Mouse (Mus musculus): ENCODE data around the gene Dazap2. TPM values are rescaled to one million over a fixed set of nuclear protein-coding genes. Genes with fewer than 3 reads are reported as not detected.
A peak's percentile ranks its signal among the peaks of the same experiment; 100 is the strongest.

Dazap2 gene
- polyA plus RNA-seq, 1 experiment from 2014 or later, result 209 TPM

DNA sequence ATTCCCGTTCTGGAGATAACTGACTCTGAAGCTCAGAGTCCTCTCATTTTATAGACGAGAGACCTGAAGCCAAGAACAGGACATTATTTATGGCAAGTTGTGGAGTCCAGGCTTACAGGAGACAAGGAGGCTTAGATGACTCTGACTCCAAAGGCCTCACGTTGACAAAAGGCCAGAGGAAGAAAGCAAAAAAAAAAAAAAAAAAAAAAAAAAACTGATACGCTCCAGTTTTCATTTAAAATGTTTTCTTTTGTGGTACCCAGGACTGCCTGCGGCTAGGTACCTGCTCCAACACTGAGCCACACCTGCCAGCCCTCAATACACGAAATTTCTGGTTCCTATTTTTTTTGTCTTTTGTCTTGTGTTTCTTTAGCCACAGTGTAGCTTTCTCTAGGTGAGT lies 52.3 kb downstream of the Dazap2 start:
- peaks cover 21% of the 10 kb centered on the region for H3K4me1 ChIP-seq
- H3K4me2 ChIP-seq, result no peak overlapping the region
- WGBS, result 45% methylated on average over 6 of the region's 6 CpGs
- H3K9ac ChIP-seq, result no peak overlapping the region
- H3K9me3 ChIP-seq, result no peaks in the 10 kb centered on the region
- no peaks in the 10 kb centered on the region for H3K27me3 ChIP-seq
- H3K4me3 ChIP-seq, result no peak overlapping the region
- no peak overlapping the region for H3K27ac ChIP-seq
- no peaks in the 10 kb centered on the region for H3K36me3 ChIP-seq
- no peak for ATAC-seq (ENCODE audit: borderline replicate concordance, extremely low read depth, low FRiP score, low TSS enrichment)

DNA sequence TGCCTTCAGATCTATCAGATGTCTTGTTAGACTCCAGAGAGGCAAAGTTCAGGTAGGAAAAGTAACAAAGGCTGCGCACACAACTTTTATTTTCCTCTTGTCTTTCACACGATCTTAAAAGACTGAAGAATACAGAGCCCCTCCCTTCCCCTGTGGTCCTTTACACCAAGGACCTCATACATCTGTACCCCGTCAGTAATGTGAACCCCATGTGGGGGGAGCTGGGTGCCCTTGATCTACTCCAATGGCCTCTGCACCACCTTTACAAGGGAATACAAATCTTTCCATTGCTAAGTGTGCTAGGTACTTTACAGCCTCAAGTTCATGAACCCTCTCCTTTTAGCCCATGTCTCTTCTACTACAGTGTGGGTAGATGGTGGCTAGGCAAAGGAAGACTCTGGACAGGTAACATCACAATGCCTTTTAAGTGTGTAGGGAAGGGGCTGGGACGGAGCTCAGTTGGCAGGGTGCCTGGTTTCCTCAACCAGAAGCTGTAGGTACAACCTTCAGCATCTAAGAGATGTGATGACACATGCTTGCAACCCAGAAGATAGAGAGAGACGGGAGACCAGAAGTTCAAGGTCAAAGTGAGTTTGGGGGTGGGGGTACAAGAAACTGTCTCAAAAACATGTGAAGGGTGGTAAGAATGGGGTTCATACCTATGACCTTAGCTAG lies 52.9 kb downstream of the Dazap2 start:
- WGBS, result 74% methylated on average over 5 of the region's 5 CpGs
- no peak for ATAC-seq (ENCODE audit: borderline replicate concordance, extremely low read depth, low FRiP score, low TSS enrichment)
- H3K9me3 ChIP-seq, result no peaks in the 10 kb centered on the region
- H3K27ac ChIP-seq, result no peak overlapping the region
- H3K4me2 ChIP-seq, result no peak overlapping the region
- no peak overlapping the region for H3K9ac ChIP-seq
- H3K4me1 ChIP-seq, result peaks cover 21% of the 10 kb centered on the region
- H3K4me3 ChIP-seq, result no peak overlapping the region
- H3K36me3 ChIP-seq, result no peaks in the 10 kb centered on the region
- no peaks in the 10 kb centered on the region for H3K27me3 ChIP-seq

DNA sequence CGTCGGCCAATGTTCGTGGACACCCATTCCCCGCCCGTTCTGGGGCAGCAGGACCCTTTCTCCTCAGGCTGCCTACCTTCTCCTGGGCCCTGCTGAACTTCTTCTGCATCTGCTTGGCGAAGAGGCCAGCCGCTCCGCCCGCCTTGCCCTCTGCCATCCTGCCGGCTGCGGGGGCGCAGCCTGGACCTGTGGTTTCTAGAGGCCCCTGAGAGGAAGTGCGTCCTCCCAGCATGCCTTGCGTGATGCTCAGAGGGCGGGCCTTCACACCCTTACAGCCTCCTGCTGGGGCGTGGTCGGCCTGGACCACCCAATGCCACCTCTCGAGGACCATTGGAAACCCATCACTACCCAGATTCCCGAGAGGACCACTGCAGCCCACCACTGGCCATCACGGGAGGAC lies 54.2 kb downstream of the Dazap2 start, which contains the start of gene Bin2:
Gene Bin2, minus strand, starts transcription at position 217 of the 400 bp plus-strand sequence.
- Histone ChIP-seq H3K4me3 (peak within 1 kb of the TSS; percentile 10; the same call in 1 of the 2 replicates), H3K9ac (no peak within 1 kb of the TSS), H3K36me3 (no peaks in the 10 kb centered on the region), H3K4me2 (no peak within 1 kb of the TSS), H3K27ac (no peak within 1 kb of the TSS), H3K9me3 (no peaks in the 10 kb centered on the region), H3K27me3 (no peaks in the 10 kb centered on the region), H3K4me1 (peaks cover 21% of the 10 kb centered on the region)
- 90% methylated on average over 20 of the region's 20 CpGs for WGBS
- ATAC-seq (ENCODE audit: borderline replicate concordance, extremely low read depth, low FRiP score, low TSS enrichment), result no peak

DNA sequence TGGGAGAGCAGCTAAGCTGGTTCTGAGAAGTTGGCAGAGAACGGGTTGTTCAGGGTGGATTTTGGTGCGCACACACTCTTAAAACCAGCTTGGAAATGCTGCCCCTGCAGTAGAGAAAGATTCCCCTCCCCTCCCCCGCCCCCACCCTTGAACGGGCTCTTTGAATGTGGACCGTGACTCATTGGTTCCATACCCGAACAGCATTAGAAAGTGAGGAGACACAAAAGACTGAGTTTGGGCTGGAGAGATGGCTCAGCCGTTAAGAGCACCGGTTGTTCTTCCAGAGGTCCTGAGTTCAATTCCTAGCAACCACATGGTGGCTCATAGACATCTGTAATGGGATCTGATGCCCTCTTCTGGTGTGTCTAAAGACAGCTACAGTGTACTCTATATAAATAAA lies 54.9 kb downstream of the Dazap2 start:
- Histone ChIP-seq H3K36me3 (no peaks in the 10 kb centered on the region), H3K4me3 (no peak overlapping the region), H3K4me2 (no peak overlapping the region), H3K4me1 (peaks cover 20% of the 10 kb centered on the region), H3K27me3 (no peaks in the 10 kb centered on the region), H3K27ac (no peak overlapping the region), H3K9ac (no peak overlapping the region), H3K9me3 (no peaks in the 10 kb centered on the region)
- WGBS, result 88% methylated on average over 8 of the region's 8 CpGs
- ATAC-seq (ENCODE audit: borderline replicate concordance, extremely low read depth, low FRiP score, low TSS enrichment), result no peak

Small RNA genes lying within 50 kb of the gene (microRNA-seq; reads per million reads assigned to microRNA genes)
- not detected for gene Mir6961

Other genes starting within 250 kb of the Dazap2 start
- gene Gm5475, start 193.2 kb upstream of the Dazap2 start, polyA plus RNA-seq (2015; fragmentation: Nextera tagmentation; extraction: Ambion mirVana), result 0.06 and 0.09 TPM in 2 replicates
- gene Slc11a2, start 190.3 kb upstream of the Dazap2 start, polyA plus RNA-seq (2015; fragmentation: Nextera tagmentation; extraction: Ambion mirVana), result 20.3 and 26.0 TPM in 2 replicates
- gene Letmd1, start 146.3 kb upstream of the Dazap2 start, polyA plus RNA-seq (2015; fragmentation: Nextera tagmentation; extraction: Ambion mirVana), result 19.5 and 21.5 TPM in 2 replicates
- gene Csrnp2, start 119.9 kb upstream of the Dazap2 start, polyA plus RNA-seq (2015; fragmentation: Nextera tagmentation; extraction: Ambion mirVana), result 12.5 and 12.7 TPM in 2 replicates
- gene Tfcp2, start 63.3 kb upstream of the Dazap2 start, polyA plus RNA-seq (2015; fragmentation: Nextera tagmentation; extraction: Ambion mirVana), result 24.1 and 27.3 TPM in 2 replicates
- gene Pou6f1, start 15.4 kb upstream of the Dazap2 start, polyA plus RNA-seq (2015; fragmentation: Nextera tagmentation; extraction: Ambion mirVana), result 3.8 and 4.3 TPM in 2 replicates
- 14.4 and 15.2 TPM in 2 replicates for gene Smagp, start 21.6 kb downstream of the Dazap2 start, polyA plus RNA-seq (2015; fragmentation: Nextera tagmentation; extraction: Ambion mirVana)
- gene Bin2, start 54.2 kb downstream of the Dazap2 start, polyA plus RNA-seq (2015; fragmentation: Nextera tagmentation; extraction: Ambion mirVana), result 3.8 and 7.3 TPM in 2 replicates
- 2.5 and 2.9 TPM in 2 replicates for gene Cela1, start 72.6 kb downstream of the Dazap2 start, polyA plus RNA-seq (2015; fragmentation: Nextera tagmentation; extraction: Ambion mirVana)
- 0.53 and 0.61 TPM in 2 replicates for gene Galnt6, start 114.0 kb downstream of the Dazap2 start, polyA plus RNA-seq (2015; fragmentation: Nextera tagmentation; extraction: Ambion mirVana)
- 2.0 and 2.1 TPM in 2 replicates for gene Slc4a8, start 146.4 kb downstream of the Dazap2 start, polyA plus RNA-seq (2015; fragmentation: Nextera tagmentation; extraction: Ambion mirVana)

Data from lung, embryonic 15.5 days (tissue).